Mouse (Mus musculus): ENCODE measurements at regions not wholly inside any gene's neighbourhood (a gene's known extent, or its start where the extent isn't known, plus 50 kb on each side); places are given as distances from the start of the nearest gene placed in this dataset.

- H3K4me3 ChIP-seq (ENCODE audit: low read depth, low read length), result no peak overlapping the region
- no peaks in the 10 kb centered on the region for H3K4me1 ChIP-seq (ENCODE audit: control insufficient read depth, insufficient read depth, low read length)
- no peaks in the 10 kb centered on the region for H3K27me3 ChIP-seq (ENCODE audit: control insufficient read depth, insufficient read depth, low read length)
- no peak for DNase-seq (ENCODE audit: low spot score, missing footprints)
- no peak for ATAC-seq (ENCODE audit: low FRiP score)
- no peak overlapping the region for H3K4me2 ChIP-seq
- H3K36me3 ChIP-seq (ENCODE audit: control insufficient read depth, insufficient read depth, low read length), result no peaks in the 10 kb centered on the region
- no peaks in the 10 kb centered on the region for H3K9me3 ChIP-seq (ENCODE audit: control insufficient read depth, low read length)
- H3K27ac ChIP-seq (ENCODE audit: low read depth, low read length), result no peak overlapping the region
- H3K9ac ChIP-seq (ENCODE audit: low read length), result no peak overlapping the region
Observed at GRCm38 (mm10) chr5:133915734-133916550, 183.6 kb upstream of the Castor2 start.

GRCm38 (mm10) chr5:133907442-133907841, 192.1 kb upstream of the Castor2 start:
- ATAC-seq (ENCODE audit: low FRiP score), result no peak

GRCm38 (mm10) chr5:133898025-133898598, 201.4 kb upstream of the Castor2 start:
- Histone ChIP-seq H3K4me2 (no peak overlapping the region), H3K4me3 (ENCODE audit: low read depth, low read length) (no peak overlapping the region), H3K36me3 (ENCODE audit: control insufficient read depth, insufficient read depth, low read length) (no peaks in the 10 kb centered on the region), H3K27me3 (ENCODE audit: control insufficient read depth, insufficient read depth, low read length) (no peaks in the 10 kb centered on the region), H3K4me1 (ENCODE audit: control insufficient read depth, insufficient read depth, low read length) (no peaks in the 10 kb centered on the region), H3K9me3 (ENCODE audit: control insufficient read depth, low read length) (no peaks in the 10 kb centered on the region), H3K27ac (ENCODE audit: low read depth, low read length) (no peak overlapping the region), H3K9ac (ENCODE audit: low read length) (no peak overlapping the region)
- no peak; the same call in 1 of the 2 replicates for ATAC-seq (ENCODE audit: low FRiP score)
- 78% methylated on average over 4 of the region's 4 CpGs for WGBS
- no peak for DNase-seq (ENCODE audit: low spot score, missing footprints)

More at GRCm38 (mm10) chr5:133907442-133907841, 192.1 kb upstream of the Castor2 start:
- H3K27me3 ChIP-seq (ENCODE audit: control insufficient read depth, insufficient read depth, low read length), result no peaks in the 10 kb centered on the region
- H3K9ac ChIP-seq (ENCODE audit: low read length), result no peak overlapping the region
- 85% methylated on average over 3 of the region's 3 CpGs for WGBS
- no peak for DNase-seq (ENCODE audit: low spot score, missing footprints)
- H3K36me3 ChIP-seq (ENCODE audit: control insufficient read depth, insufficient read depth, low read length), result no peaks in the 10 kb centered on the region
- no peak overlapping the region for H3K27ac ChIP-seq (ENCODE audit: low read depth, low read length)
- no peak overlapping the region for H3K4me2 ChIP-seq
- H3K4me3 ChIP-seq (ENCODE audit: low read depth, low read length), result no peak overlapping the region
- no peaks in the 10 kb centered on the region for H3K4me1 ChIP-seq (ENCODE audit: control insufficient read depth, insufficient read depth, low read length)
- H3K9me3 ChIP-seq (ENCODE audit: control insufficient read depth, low read length), result no peaks in the 10 kb centered on the region; the same call in 1 of the 2 replicates

- no peak overlapping the region for H3K4me3 ChIP-seq (ENCODE audit: low read depth, low read length)
- H3K4me1 ChIP-seq (ENCODE audit: control insufficient read depth, insufficient read depth, low read length), result no peaks in the 10 kb centered on the region
- no peaks in the 10 kb centered on the region for H3K36me3 ChIP-seq (ENCODE audit: control insufficient read depth, insufficient read depth, low read length)
- no peak overlapping the region for H3K9ac ChIP-seq (ENCODE audit: low read length)
- 83% methylated on average over 3 of the region's 3 CpGs for WGBS
- DNase-seq (ENCODE audit: low spot score, missing footprints), result no peak
- H3K4me2 ChIP-seq, result no peak overlapping the region
- H3K27me3 ChIP-seq (ENCODE audit: control insufficient read depth, insufficient read depth, low read length), result no peaks in the 10 kb centered on the region
- H3K9me3 ChIP-seq (ENCODE audit: control insufficient read depth, low read length), result no peaks in the 10 kb centered on the region
- ATAC-seq (ENCODE audit: low FRiP score), result no peak
- no peak overlapping the region for H3K27ac ChIP-seq (ENCODE audit: low read depth, low read length)
Observed at GRCm38 (mm10) chr5:133890728-133891127, 208.8 kb upstream of the Castor2 start.

- no peaks in the 10 kb centered on the region for H3K9me3 ChIP-seq (ENCODE audit: control insufficient read depth, low read length)
- no peak overlapping the region for H3K9ac ChIP-seq (ENCODE audit: low read length)
- 82% methylated on average over 8 of the region's 8 CpGs for WGBS
- H3K36me3 ChIP-seq (ENCODE audit: control insufficient read depth, insufficient read depth, low read length), result no peaks in the 10 kb centered on the region
- peaks cover 5% of the 10 kb centered on the region for H3K4me1 ChIP-seq (ENCODE audit: control insufficient read depth, insufficient read depth, low read length)
- H3K27ac ChIP-seq (ENCODE audit: low read depth, low read length), result no peak overlapping the region
- no peak overlapping the region for H3K4me3 ChIP-seq (ENCODE audit: low read depth, low read length)
- no peak overlapping the region for H3K4me2 ChIP-seq
- no peaks in the 10 kb centered on the region for H3K27me3 ChIP-seq (ENCODE audit: control insufficient read depth, insufficient read depth, low read length)
- no peak for ATAC-seq (ENCODE audit: low FRiP score)
- DNase-seq (ENCODE audit: low spot score, missing footprints), result no peak
Observed at GRCm38 (mm10) chr5:133889841-133890240, 209.7 kb upstream of the Castor2 start.

- H3K27me3 ChIP-seq (ENCODE audit: control insufficient read depth, insufficient read depth, low read length), result no peaks in the 10 kb centered on the region
- H3K36me3 ChIP-seq (ENCODE audit: control insufficient read depth, insufficient read depth, low read length), result no peaks in the 10 kb centered on the region
- H3K4me2 ChIP-seq, result no peak overlapping the region
- no peak for DNase-seq (ENCODE audit: low spot score, missing footprints)
- H3K9ac ChIP-seq (ENCODE audit: low read length), result no peak overlapping the region
- H3K9me3 ChIP-seq (ENCODE audit: control insufficient read depth, low read length), result no peaks in the 10 kb centered on the region
- no peak overlapping the region for H3K4me3 ChIP-seq (ENCODE audit: low read depth, low read length)
- H3K4me1 ChIP-seq (ENCODE audit: control insufficient read depth, insufficient read depth, low read length), result peaks cover 8% of the 10 kb centered on the region
- H3K27ac ChIP-seq (ENCODE audit: low read depth, low read length), result no peak overlapping the region; the same call in 1 of the 2 replicates
- 86% methylated on average over 5 of the region's 5 CpGs for WGBS
- ATAC-seq (ENCODE audit: low FRiP score), result no peak; the same call in 1 of the 2 replicates
Observed at GRCm38 (mm10) chr5:133885507-133885906, 214.0 kb upstream of the Castor2 start.

- Histone ChIP-seq H3K4me2 (no peak overlapping the region), H3K9ac (ENCODE audit: low read length) (no peak overlapping the region), H3K9me3 (ENCODE audit: control insufficient read depth, low read length) (no peaks in the 10 kb centered on the region), H3K27ac (ENCODE audit: low read depth, low read length) (peak overlapping the region; percentile 42; the same call in 1 of the 2 replicates), H3K4me3 (ENCODE audit: low read depth, low read length) (no peak overlapping the region), H3K36me3 (ENCODE audit: control insufficient read depth, insufficient read depth, low read length) (no peaks in the 10 kb centered on the region), H3K27me3 (ENCODE audit: control insufficient read depth, insufficient read depth, low read length) (no peaks in the 10 kb centered on the region), H3K4me1 (ENCODE audit: control insufficient read depth, insufficient read depth, low read length) (peaks cover 8% of the 10 kb centered on the region)
- DNase-seq (ENCODE audit: low spot score, missing footprints) (peak; percentile 89), ATAC-seq (ENCODE audit: low FRiP score) (peak; percentile 92)
- WGBS, result 12% methylated on average over 6 of the region's 6 CpGs
Observed at GRCm38 (mm10) chr5:133885016-133885415, 214.5 kb upstream of the Castor2 start.

GRCm38 (mm10) chr5:133884593-133884992, 214.9 kb upstream of the Castor2 start:
- Histone ChIP-seq H3K27ac (ENCODE audit: low read depth, low read length) (peak overlapping the region; percentile 42; the same call in 1 of the 2 replicates), H3K36me3 (ENCODE audit: control insufficient read depth, insufficient read depth, low read length) (no peaks in the 10 kb centered on the region), H3K4me2 (no peak overlapping the region), H3K27me3 (ENCODE audit: control insufficient read depth, insufficient read depth, low read length) (no peaks in the 10 kb centered on the region), H3K4me1 (ENCODE audit: control insufficient read depth, insufficient read depth, low read length) (peaks cover 8% of the 10 kb centered on the region), H3K4me3 (ENCODE audit: low read depth, low read length) (no peak overlapping the region), H3K9me3 (ENCODE audit: control insufficient read depth, low read length) (no peaks in the 10 kb centered on the region), H3K9ac (ENCODE audit: low read length) (no peak overlapping the region)
- ATAC-seq (ENCODE audit: low FRiP score), result peak; percentile 42
- 46% methylated on average over 2 of the region's 2 CpGs for WGBS
- no peak for DNase-seq (ENCODE audit: low spot score, missing footprints)

- Histone ChIP-seq H3K4me2 (no peak overlapping the region), H3K9me3 (ENCODE audit: control insufficient read depth, low read length) (no peaks in the 10 kb centered on the region), H3K9ac (ENCODE audit: low read length) (no peak overlapping the region), H3K27ac (ENCODE audit: low read depth, low read length) (no peak overlapping the region), H3K36me3 (ENCODE audit: control insufficient read depth, insufficient read depth, low read length) (no peaks in the 10 kb centered on the region), H3K27me3 (ENCODE audit: control insufficient read depth, insufficient read depth, low read length) (no peaks in the 10 kb centered on the region), H3K4me1 (ENCODE audit: control insufficient read depth, insufficient read depth, low read length) (no peaks in the 10 kb centered on the region), H3K4me3 (ENCODE audit: low read depth, low read length) (no peak overlapping the region)
- 62% methylated on average over 10 of the region's 10 CpGs for WGBS
- no peak for ATAC-seq (ENCODE audit: low FRiP score)
- peak; percentile 82 for DNase-seq (ENCODE audit: low spot score, missing footprints)
Observed at GRCm38 (mm10) chr5:133844483-133844882, 255.0 kb upstream of the Castor2 start.
